Mouse (Mus musculus) cerebellum, adult 11 months (tissue): Measurements from ENCODE around the gene Mrvi1.
"Not testable (repeated sequence)": the region's sequence is repeated elsewhere in the genome, so short reads cannot be mapped to it uniquely, and the experiment has no call there.

Experiments
- DNase-seq: peaks from one replicate; pipeline ENCODE4 v3.0.0; 2022

The Mrvi1 gene

GRCm38 (mm10) chr7:110935815-110936762 lies 46.2 kb downstream of the Mrvi1 start:
- DNase-seq, result no peak

DNA sequence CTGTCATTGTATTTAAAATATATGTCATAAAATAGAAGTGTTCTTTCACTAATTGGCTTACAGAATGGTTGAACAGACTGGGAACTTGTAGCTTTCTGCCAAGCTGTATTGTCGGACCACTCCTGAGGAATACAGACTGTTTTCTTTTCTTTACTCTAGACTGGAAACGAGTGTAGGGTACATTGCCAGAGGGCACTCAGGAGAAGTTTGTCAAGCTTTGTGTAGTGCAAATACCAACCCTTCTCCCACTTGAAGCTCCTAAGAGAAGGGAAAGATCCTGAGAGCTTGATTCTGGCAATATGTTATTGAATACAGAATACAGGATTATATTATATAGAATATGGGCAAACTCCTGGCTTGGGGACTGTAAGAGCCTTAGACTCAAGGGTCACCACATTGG lies 48.3 kb downstream of the Mrvi1 start:
- no peak for DNase-seq

DNA sequence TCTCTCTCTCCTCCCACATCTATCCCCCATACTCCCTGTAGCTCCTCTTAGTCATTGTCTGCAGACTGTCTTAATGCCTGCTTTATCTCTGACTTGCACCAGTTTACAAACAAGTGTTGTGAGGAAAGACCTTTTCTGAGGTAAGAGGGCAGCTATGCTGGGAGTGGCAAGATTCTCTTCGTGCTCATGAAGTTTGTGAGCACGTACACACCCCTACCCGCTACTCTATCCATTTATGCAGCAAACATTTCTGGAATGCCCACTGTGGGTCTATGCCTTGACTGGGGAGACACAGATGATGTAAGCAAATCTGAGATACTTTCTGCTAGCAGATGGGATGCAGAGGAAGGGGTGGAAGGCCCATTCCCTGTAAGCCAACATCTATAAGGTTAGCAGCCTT lies 48.9 kb downstream of the Mrvi1 start:
- no peak for DNase-seq

DNA sequence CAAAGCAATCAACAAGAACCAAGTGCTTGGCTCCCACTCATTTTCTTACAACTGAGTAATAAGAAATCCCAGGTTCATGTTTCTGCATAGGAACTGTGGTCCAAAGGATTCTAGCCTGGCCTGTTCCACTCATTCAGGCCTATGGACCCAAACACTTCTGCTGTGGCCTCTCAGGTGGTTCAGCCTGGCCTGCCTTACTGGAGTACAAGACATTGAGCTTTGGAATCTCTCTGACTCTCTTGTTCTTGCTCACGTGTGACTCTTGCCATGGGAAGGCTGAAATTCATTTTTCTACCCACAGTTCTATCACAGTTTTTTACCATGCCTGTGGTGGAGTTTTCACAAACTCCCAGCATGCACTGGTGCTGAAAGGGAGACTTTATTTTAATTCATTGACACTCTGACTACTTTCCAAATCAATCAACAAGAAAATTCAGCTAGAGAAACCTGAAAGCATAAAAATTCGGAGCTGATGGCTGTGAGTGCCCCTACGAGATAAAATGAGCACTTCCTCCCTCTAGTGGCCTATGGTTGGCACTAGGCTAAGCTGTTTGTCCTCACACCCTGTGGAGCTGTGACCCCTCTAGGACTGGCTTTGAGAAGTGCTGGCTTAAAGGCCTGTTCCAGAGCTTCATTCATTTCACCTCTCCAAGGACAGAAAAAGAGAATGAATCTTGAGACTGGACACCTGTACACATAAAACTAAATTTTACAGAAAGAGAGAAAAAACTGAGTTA lies 52.0 kb downstream of the Mrvi1 start:
- no peak for DNase-seq

DNA sequence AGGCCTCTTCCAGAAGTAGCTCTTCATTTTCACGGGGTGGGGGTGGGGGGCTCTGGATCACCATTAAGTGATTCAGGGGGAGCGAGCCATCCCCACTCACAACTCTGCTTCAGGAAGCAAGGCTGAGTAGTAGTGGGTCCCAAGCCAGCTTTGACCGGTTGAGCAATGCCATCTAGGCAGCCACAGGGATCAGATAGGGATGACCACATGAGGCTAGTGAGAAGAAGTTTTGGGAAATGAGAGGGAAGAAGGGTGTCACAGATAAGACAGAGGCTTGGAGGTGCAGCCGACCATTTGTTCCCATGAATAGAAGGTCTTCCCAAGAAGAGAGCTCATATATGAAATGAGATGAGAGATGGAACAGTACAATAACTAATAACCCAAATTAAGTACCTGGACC lies 55.7 kb downstream of the Mrvi1 start:
- DNase-seq, result no peak

DNA sequence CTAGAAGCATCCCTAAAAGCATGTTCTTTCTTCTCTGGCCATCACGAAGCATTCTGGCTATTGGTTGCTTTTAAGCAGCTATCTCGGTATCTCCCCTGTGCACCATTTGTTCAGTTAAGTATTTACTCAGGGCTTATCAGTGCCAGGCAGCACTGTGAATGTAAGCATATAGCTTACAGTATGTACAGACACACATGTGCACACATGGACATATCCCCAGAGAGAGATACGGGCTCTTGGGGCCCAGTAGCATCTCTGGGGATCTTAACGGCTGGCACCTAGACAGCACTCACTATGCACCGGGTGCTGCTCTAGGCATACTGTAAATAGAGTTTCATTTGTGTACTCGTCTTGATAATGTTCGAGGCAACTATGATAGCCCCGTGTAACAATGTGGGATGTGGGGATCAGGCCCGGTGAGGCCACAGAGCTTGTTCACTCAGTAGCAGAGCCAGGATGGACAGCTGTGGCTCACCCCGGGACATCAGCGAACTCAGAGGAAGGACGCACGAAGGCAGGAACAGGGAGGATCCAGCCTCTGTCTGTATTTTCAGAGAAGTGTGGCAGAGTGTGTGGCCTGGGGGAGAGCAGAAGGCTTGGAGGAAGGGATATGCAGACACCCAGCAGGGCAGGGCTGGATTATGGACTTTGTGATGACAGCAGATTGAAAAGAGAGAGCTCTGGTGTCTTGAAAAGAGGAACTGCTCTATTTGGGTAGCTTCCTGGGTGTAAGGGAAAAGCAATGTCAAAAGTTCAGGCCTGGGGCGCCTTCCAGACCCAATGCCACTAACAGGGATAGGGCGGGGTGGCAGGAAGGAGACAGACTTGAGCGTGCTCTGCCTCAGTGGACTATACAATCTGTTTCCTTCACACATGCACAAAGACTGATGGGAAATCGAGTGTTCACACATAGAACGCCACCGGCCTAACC lies 61.7 kb downstream of the Mrvi1 start:
- no peak for DNase-seq

GRCm38 (mm10) chr7:110919721-110920120 lies 62.5 kb downstream of the Mrvi1 start:
- DNase-seq, result no peak

DNA sequence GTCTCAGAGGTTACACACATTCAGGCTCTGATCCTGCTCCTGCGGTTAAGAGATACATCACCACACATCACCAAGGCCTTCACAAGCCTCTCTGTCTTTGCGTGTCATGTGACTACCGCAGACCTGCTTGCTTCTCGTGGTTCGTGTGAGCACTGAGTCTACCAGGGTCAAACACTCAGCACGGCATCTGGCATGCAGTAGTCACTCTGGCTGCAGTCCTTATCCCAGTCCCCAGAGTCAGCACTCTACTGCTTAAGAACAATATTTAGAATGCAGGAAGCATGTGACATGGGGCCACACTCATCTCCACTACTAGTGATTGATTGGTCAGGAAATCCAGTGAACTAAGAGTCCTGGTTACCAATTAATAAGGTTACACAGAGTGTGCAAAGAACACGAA lies 66.3 kb downstream of the Mrvi1 start:
- DNase-seq, result no peak

DNA sequence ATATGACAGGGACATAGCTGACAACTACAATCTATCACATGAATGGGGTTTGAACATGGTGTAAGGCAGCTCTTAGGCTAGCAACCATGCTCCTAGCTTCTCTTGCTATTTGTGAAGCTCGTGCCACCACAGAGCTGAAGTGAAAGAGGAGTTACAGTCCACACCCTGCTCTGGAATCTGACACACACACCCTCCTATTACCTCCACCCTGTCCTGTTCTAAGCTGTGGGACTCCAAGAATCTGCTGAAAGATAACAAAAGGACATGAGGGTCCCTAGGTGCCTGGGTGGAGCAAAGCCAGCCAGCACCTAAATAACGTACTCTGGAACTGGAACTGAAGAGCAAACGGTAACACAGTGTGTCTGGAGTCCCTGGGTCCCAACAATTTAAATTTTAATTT lies 67.7 kb downstream of the Mrvi1 start:
- DNase-seq, result no peak

DNA sequence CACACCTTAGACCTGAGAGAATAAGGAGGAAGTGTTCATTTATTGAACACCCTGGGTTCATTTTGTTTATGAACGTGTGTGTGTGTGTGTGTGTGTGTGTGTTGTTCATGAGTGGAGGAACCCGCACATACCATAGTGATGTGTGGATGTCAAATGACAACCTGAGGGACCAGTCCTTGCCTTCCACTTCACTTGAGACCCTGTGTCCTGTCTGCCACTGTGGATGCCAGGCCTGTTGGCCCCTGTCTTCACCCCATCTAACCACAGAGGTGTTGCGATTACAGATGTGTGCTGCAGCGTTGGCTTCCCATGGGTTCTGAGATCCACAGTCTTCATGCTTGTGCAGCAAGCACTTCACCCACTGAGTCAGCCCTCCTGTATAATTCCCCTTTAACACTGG lies 68.5 kb downstream of the Mrvi1 start:
- DNase-seq, result no peak

DNA sequence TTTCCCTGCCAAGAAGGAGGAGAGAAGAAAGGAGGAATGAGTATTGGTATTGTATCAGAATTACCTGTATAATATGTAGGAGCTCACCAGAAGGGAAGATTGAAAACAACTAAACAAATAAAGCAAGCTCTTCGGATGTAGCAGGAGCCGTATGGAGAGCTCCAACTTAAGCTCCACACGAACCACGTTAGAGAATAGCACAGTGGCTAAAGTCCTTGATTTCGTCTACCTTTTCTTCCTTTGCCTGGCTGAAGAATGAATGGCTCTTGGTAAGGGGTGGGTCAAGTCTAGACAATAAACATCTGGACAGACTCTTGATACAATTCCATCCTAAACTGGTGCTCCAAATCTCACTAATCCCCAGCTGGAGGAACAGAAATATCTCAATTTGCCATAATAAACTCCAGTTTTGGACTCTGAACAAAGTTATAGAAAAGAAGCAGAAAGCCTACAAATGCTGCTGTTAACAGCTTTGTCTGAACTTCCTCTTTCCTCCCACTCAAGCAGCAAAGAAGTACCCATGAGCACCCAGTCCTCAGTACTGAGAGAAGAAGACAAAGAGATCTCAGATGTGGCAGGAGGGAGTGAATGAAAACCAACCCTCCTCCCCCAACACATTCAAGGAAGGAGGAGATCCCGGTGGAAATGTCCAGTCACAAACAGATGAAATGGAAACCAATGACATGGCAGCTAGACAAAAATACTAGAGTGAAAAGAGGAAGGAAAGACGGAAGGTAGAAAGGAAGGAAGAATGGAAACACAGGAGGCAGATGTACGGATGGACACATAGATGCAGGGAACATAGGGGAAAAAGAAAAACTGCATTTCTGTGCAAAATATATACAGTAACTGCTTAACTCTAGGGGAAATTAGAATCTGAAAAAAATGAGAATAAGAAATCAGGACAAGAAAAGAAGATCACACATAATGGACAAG lies 73.8 kb downstream of the Mrvi1 start:
- no peak for DNase-seq

DNA sequence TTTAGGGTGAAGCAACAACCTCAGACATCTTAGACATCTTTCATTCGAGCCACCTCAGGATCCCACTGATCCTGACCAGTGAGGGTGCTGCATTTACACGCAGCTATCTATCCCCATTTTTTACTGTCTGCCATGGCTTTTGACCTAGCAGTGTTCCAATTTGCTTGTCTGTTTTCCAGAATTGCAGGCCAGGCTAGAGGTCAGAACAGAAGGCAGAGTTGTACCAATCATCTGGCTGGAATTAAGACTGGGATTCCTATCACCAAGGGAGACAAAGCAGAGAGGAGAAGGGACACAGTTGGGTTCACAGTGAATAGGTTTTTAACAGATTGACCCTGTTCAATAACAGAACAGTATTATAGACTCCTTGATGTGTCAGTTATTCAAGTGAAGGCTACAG lies 75.7 kb downstream of the Mrvi1 start:
- no peak for DNase-seq

DNA sequence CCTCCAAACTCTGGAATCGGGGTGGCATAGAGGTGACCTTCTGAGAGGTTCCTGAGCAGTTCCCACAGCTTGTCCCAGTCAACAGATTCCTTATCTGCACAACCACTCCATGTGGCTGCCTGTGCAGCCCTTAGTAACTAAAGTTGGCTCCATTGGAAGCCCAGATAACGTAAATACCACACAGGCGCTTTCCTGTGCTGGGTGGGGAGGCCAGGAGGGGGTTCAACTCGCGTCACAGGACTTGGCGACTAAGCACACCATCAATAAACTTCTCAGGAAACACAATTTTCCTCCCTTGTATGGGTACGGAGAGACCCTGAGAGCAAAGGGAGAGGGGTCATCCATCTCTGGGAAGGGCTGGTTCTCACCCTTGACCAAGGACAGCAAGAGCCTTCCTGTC lies 79.0 kb downstream of the Mrvi1 start:
- DNase-seq, result no peak

DNA sequence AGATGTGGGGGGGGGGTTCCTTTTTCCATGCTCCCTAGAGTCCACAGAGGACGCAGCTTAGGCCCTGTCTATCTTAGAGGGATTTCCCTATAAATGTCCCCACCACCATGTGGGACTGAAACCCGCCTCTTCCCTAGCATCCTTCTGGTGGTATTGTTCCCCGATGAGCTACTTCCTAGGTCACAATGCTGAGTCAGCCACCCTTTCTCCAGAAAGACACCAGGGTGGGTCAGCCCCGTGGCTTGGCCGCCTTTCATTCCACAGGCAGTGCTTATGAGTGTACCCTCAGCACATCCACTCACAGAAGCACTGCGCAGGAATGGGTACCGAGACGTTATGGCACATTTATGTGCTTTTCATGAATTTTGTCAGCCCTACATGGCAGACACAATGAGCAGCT lies 85.1 kb downstream of the Mrvi1 start:
- no peak for DNase-seq

DNA sequence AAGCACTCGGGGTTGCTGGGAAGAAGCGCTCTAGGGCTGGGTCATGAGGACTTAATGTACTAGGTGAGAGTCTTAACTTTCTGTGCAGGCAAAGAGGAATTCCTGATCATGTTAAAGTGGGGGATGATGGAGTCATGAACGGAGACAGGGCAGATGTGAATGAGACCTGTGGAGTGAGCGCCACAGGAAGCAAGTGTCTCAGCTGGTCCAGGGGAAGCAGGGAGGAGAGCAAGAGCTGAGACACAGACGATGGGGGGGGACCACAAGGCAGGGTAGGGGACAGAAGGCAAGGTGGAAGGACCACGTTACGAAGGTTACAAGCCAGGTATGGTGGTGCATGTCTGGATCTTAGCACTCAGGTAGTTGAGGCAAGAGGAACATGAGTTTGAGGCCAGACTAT lies 85.8 kb downstream of the Mrvi1 start:
- no peak for DNase-seq

GRCm38 (mm10) chr7:110895772-110896171 lies 86.5 kb downstream of the Mrvi1 start:
- not testable (repeated sequence) for DNase-seq

- no peak for DNase-seq
These were observed 87.6 kb downstream of the Mrvi1 start for GRCm38 (mm10) chr7:110894673-110895072.

DNA sequence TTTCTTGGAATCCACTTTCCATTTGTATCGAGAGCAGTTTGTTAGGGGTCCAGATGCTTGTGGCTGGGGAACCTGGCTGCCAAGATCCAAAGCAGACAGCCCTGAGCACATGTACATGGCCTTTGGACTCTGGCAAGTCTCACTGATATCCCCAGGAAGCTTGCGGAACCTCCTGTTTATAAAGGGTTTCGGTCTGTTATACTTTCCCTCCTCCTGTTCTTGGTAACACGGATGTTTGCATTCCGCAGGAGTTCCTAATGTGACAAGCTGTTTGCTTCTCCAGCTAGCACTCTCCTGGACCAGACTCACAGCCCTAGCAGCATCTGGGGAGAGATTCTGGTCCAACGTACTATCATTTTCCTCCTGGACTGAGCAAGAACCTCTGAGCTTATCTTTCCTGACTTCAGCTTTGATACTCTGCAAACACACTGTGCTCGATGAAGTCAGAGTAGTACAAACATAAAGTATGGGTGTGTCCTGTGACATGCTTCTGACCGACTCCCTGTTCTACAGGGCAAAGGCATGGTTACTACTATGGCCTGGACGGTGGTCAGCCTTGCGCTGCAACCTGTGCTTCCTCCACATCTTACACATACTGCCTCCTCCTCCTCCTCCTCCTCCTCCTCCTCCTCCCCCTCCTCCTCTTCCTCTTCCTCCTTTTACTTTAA lies 88.2 kb downstream of the Mrvi1 start:
- DNase-seq, result no peak

GRCm38 (mm10) chr7:110891501-110891986 lies 90.7 kb downstream of the Mrvi1 start:
- DNase-seq, result no peak

DNA sequence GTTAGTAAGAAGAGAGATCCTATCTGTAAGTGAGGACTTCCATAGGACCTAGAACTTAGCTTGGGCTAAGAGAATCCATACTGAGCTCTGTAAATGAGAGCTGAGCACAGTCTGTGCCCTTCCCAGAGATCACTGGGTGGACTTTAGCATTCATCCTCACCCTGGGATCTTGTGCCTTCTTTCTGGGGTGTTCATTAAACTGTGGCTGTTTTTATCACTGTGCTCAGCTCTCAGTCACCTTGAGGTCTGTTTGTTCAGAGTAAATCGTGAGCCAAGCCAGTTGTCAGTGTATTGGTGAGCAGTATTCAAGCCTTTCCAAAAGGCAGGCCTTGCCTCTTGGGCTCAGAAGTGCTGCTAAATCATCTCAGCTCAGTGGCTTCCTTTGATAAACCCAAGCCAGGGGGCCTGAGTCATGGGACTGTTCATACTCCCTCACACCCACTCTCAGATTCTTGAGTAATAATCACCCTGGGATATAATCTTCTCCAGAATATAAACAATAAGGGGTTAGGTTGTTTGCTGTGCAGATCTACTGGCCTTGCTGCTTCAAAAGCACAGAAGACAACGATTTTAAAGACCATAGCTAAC lies 100.4 kb downstream of the Mrvi1 start:
- no peak for DNase-seq

GRCm38 (mm10) chr7:110878028-110878427 lies 104.2 kb downstream of the Mrvi1 start:
- no peak for DNase-seq
